Mouse (Mus musculus) embryonic facial prominence, embryonic 10.5 days (tissue): Measurements from ENCODE around the gene Cpd. TPM values are rescaled to one million over a fixed set of nuclear protein-coding genes. Genes with fewer than 3 reads are reported as not detected.

Experiments
- DNase-seq: peaks from one replicate; pipeline ENCODE4 v3.0.0-alpha.2; 2017; ENCODE audit warnings: low spot score
- H3K27ac ChIP-seq: fragments of 300-500 bp; sonication (generic); replicated peaks from 2 replicates; pipeline ENCODE4 v1.5.1; 2016; ENCODE audit warnings: mild to moderate bottlenecking
- H3K27me3 ChIP-seq: fragments of 300-500 bp; sonication (generic); replicated peaks from 2 replicates; pipeline ENCODE4 v1.6.1; 2016; ENCODE audit warnings: low read depth, mild to moderate bottlenecking; ENCODE audit not compliant: poor library complexity, severe bottlenecking
- H3K36me3 ChIP-seq: fragments of 300-500 bp; sonication (generic); replicated peaks from 2 replicates; pipeline ENCODE4 v1.6.1; 2016; ENCODE audit warnings: mild to moderate bottlenecking, moderate library complexity
- H3K4me1 ChIP-seq: fragments of 300-500 bp; sonication (generic); 2 replicates; pipeline ENCODE4 v1.6.1; 2016
- H3K4me3 ChIP-seq: fragments of 300-500 bp; sonication (generic); 2 replicates; pipeline ENCODE4 v1.5.1; 2016; ENCODE audit warnings: mild to moderate bottlenecking, moderate library complexity
- H3K9me3 ChIP-seq: fragments of 300-500 bp; sonication (generic); 2 replicates; pipeline ENCODE4 v1.6.1; 2016; ENCODE audit warnings: mild to moderate bottlenecking
- WGBS: fragments of 180-500 bp; shearing (Covaris S2); methylation state at CpG from one replicate; pipeline ENCODE4 v1.1.7; 2016; 5-methylcytosine and 5-hydroxymethylcytosine counted together
- polyA plus RNA-seq: library from polyadenylated mRNA; unstranded; fragments of >200 nt; fragmentation: Nextera tagmentation; extraction: Ambion mirVana; gene quantifications from 2 replicates; pipeline ENCODE4 v1.2.1, GENCODE M21; 2016

Gene Cpd
- polyA plus RNA-seq, 1 experiment from 2014 or later: 8.5 TPM

DNA sequence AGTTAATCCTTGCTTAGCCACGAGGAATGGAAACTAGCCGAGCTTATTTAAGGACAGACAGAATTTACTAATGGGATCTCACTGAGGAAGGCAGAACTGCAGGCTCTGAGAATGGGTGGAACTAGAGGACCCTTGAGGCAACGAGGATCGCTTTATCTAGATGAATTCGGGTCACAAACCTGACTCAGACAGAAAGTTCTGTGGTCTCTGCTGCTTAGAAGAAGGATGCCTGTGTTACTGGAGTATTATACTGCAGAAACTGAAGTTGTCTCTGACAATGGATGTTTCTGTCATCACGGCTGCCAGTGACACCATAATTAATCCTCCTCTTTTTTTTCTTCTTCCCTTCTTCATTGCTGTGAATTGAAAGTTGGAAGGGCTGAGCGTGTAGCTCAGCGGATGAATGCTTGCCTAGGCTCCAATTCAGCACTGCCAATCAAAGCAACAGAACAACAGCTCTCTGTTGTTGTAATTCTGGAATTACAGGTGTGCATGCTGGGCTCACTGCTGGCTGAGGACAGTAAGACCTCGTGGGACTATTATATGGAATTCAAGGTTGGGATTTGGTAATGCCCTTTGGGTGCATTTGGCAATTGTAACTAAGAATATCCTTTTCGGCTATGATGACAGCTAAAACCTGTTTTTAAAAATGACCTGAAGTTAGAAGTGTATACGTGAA, 25.9 kb upstream of the Cpd start:
- no peak for DNase-seq
- peaks cover 4% of the 10 kb centered on the region; the same call in 1 of the 2 replicates for H3K4me1 ChIP-seq
- H3K9me3 ChIP-seq: no peaks in the 10 kb centered on the region
- H3K4me3 ChIP-seq: no peak overlapping the region
- 67% methylated on average over 11 of the region's 11 CpGs for whole genome bisulfite sequencing
- H3K27me3 ChIP-seq: no peaks in the 10 kb centered on the region
- no peaks in the 10 kb centered on the region for H3K36me3 ChIP-seq
- no peak overlapping the region for H3K27ac ChIP-seq

DNA sequence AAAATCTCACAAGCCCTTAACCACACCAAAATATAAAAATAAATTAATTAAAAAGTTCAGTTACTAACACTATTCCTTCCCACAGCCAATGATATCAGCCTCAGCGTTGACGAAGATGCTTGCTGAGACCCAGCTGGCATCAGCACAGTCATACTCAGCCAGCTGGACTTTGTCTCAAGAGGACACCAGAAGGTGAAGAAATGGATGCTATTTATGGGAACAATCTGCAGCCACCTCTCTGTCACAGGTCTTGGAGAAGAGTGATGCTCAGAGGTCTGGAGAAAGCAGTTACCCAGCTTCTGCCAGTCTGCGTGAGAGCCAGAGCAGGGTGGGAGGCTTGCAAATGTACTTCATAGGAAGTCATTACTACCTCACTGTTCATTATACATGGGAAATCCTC, 14.4 kb upstream of the Cpd start:
- no peak overlapping the region for H3K27ac ChIP-seq
- no peaks in the 10 kb centered on the region for H3K4me1 ChIP-seq
- no peaks in the 10 kb centered on the region for H3K36me3 ChIP-seq
- no peaks in the 10 kb centered on the region for H3K27me3 ChIP-seq
- no peak overlapping the region for H3K4me3 ChIP-seq
- H3K9me3 ChIP-seq: no peaks in the 10 kb centered on the region
- no peak for DNase-seq
- whole genome bisulfite sequencing: 95% methylated on average over 3 of the region's 3 CpGs

- H3K4me1 ChIP-seq: peaks cover 9% of the 10 kb centered on the region; the same call in 1 of the 2 replicates
- no peaks in the 10 kb centered on the region for H3K9me3 ChIP-seq
- H3K27me3 ChIP-seq: no peaks in the 10 kb centered on the region
- DNase-seq: no peak
- WGBS: 66% methylated on average over 5 of the region's 5 CpGs
- H3K36me3 ChIP-seq: no peaks in the 10 kb centered on the region
- no peak overlapping the region for H3K27ac ChIP-seq
- no peak overlapping the region for H3K4me3 ChIP-seq
Observed at GRCm38 (mm10) chr11:76859261-76859660, 12.4 kb upstream of the Cpd start.

DNA sequence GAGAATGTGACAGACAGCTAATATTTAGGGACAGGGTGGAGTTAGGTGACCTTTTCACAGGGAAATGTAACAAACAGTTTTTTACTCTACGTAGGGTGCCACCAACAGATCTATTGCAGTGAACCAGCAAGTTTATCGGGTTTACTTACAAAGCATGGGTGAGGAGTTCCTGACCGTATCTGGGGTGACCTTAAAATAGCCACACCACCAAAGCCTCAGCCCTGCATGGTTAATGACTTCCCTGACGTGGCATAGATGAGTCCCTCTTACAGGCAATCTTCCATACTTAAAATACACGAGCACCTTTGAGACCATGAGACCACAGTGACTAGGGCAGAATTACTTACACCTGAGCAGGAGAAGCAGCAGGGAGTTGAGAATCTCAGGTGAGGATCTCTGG, 12.0 kb upstream of the Cpd start:
- Histone ChIP-seq H3K9me3 (no peaks in the 10 kb centered on the region), H3K27ac (no peak overlapping the region), H3K4me1 (peaks cover 9% of the 10 kb centered on the region; the same call in 1 of the 2 replicates), H3K36me3 (no peaks in the 10 kb centered on the region), H3K4me3 (no peak overlapping the region), H3K27me3 (no peaks in the 10 kb centered on the region)
- DNase-seq: no peak
- WGBS: 76% methylated on average over 5 of the region's 5 CpGs

DNA sequence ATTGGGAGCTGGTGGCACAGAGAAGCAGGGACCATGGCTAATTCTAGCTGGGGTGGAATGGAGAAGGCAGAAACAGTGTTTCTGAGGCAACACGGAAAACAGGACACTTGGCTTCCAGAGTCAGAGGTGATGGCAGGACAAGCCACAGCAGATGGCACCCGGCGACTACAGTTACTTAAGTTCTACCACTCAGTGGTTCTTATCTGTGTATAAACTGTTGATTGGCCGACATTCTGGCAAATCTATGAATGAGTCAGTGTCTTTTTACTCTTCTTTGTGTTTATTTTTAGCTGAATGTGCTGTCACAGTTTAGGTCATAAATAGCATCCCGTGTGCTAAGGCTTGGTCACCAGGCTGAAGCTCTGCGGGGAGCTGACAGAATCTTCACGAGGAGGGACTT, 10.3 kb upstream of the Cpd start:
- H3K27me3 ChIP-seq: no peaks in the 10 kb centered on the region
- H3K9me3 ChIP-seq: no peaks in the 10 kb centered on the region
- peaks cover 9% of the 10 kb centered on the region; the same call in 1 of the 2 replicates for H3K4me1 ChIP-seq
- DNase-seq: no peak
- no peak overlapping the region for H3K4me3 ChIP-seq
- WGBS: 91% methylated on average over 7 of the region's 7 CpGs
- H3K36me3 ChIP-seq: no peaks in the 10 kb centered on the region
- H3K27ac ChIP-seq: no peak overlapping the region

- 86% methylated on average over 2 of the region's 2 CpGs for WGBS
- H3K4me1 ChIP-seq: peaks cover 9% of the 10 kb centered on the region; the same call in 1 of the 2 replicates
- H3K4me3 ChIP-seq: no peak overlapping the region
- no peaks in the 10 kb centered on the region for H3K9me3 ChIP-seq
- no peaks in the 10 kb centered on the region for H3K27me3 ChIP-seq
- H3K36me3 ChIP-seq: no peaks in the 10 kb centered on the region
- no peak for DNase-seq
- H3K27ac ChIP-seq: no peak overlapping the region
Observed at GRCm38 (mm10) chr11:76856601-76857000, 9.8 kb upstream of the Cpd start.

DNA sequence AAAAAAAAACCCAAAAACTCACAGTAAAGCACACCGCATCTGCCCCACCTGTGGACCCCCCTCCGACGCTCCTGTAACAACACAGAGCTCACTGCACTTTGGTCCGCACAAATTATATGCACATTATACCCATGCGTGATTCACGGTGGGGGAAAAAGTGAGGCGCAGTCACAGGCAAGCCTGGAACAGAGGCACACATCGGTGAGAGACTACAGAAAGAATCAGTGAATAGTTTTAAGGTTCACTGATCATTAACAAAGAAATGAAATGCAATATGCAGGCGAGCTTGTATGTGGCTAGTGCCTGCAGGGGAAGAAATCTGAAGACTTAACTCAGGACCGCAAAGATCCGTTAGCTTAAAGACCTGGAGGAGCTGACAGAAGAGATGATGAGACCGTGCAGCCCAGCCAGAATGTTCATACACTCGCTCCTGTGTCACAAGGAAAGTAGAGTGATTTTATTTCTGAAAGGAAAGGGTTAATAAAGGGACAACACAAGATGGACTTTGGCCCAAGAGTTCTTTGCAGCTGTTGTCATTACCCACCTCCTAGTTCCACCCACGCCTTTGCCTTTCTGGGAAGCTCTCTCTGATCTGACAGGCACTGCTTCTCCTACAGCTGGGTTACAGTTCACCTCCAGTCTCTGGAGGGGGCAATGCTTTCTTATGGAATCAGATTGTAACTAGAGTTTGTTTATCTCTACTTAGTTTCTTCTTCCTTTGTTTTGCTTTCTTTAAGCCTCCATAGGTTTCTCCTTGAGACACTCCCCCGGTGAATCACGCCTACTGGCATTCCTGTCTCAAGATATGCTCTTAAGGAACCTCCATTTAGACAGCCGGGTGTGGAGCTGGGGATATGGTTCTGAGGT, 7.9 kb upstream of the Cpd start:
- H3K4me3 ChIP-seq: no peak overlapping the region
- H3K27ac ChIP-seq: no peak overlapping the region
- no peaks in the 10 kb centered on the region for H3K27me3 ChIP-seq
- H3K9me3 ChIP-seq: no peaks in the 10 kb centered on the region
- H3K4me1 ChIP-seq: peaks cover 11% of the 10 kb centered on the region; the same call in 1 of the 2 replicates
- 66% methylated on average over 17 of the region's 17 CpGs for WGBS
- H3K36me3 ChIP-seq: no peaks in the 10 kb centered on the region
- no peak for DNase-seq

GRCm38 (mm10) chr11:76851512-76851911, 4.7 kb upstream of the Cpd start:
- 79% methylated on average over 3 of the region's 3 CpGs for WGBS
- peaks cover 10% of the 10 kb centered on the region; the same call in 1 of the 2 replicates for H3K27me3 ChIP-seq
- H3K9me3 ChIP-seq: no peaks in the 10 kb centered on the region
- H3K36me3 ChIP-seq: no peaks in the 10 kb centered on the region
- peaks cover 20% of the 10 kb centered on the region for H3K4me1 ChIP-seq
- no peak overlapping the region for H3K4me3 ChIP-seq
- no peak for DNase-seq
- H3K27ac ChIP-seq: no peak overlapping the region

GRCm38 (mm10) chr11:76849596-76849995, 2.8 kb upstream of the Cpd start:
- no peak overlapping the region for H3K4me3 ChIP-seq
- H3K36me3 ChIP-seq: no peaks in the 10 kb centered on the region
- H3K4me1 ChIP-seq: peaks cover 33% of the 10 kb centered on the region
- H3K27me3 ChIP-seq: peaks cover 15% of the 10 kb centered on the region; the same call in 1 of the 2 replicates
- no peak for DNase-seq
- H3K9me3 ChIP-seq: no peaks in the 10 kb centered on the region
- no peak overlapping the region for H3K27ac ChIP-seq
- 27% methylated on average over 2 of the region's 2 CpGs for WGBS

GRCm38 (mm10) chr11:76848081-76848480, 1.3 kb upstream of the Cpd start:
- no peaks in the 10 kb centered on the region for H3K36me3 ChIP-seq
- H3K27me3 ChIP-seq: peaks cover 15% of the 10 kb centered on the region; the same call in 1 of the 2 replicates
- H3K4me3 ChIP-seq: no peak overlapping the region
- no peak for DNase-seq
- no peak overlapping the region for H3K27ac ChIP-seq
- H3K4me1 ChIP-seq: peaks cover 39% of the 10 kb centered on the region
- H3K9me3 ChIP-seq: no peaks in the 10 kb centered on the region
- 75% methylated on average over 5 of the region's 5 CpGs for whole genome bisulfite sequencing

GRCm38 (mm10) chr11:76847354-76847753, 536 bp upstream of the Cpd start:
- peaks cover 15% of the 10 kb centered on the region; the same call in 1 of the 2 replicates for H3K27me3 ChIP-seq
- no peak for DNase-seq
- WGBS: 27% methylated on average over 8 of the region's 8 CpGs
- peak overlapping the region; percentile 91 for H3K27ac ChIP-seq
- H3K4me3 ChIP-seq: peak overlapping the region; percentile 92
- no peaks in the 10 kb centered on the region for H3K9me3 ChIP-seq
- peaks cover 42% of the 10 kb centered on the region for H3K4me1 ChIP-seq
- no peaks in the 10 kb centered on the region for H3K36me3 ChIP-seq

GRCm38 (mm10) chr11:76846011-76846877, 574 bp downstream of the Cpd start:
- H3K27me3 ChIP-seq: peaks cover 15% of the 10 kb centered on the region; the same call in 1 of the 2 replicates
- peak overlapping the region; percentile 92 for H3K4me3 ChIP-seq
- no peaks in the 10 kb centered on the region for H3K36me3 ChIP-seq
- peak; percentile 55 for DNase-seq
- H3K9me3 ChIP-seq: no peaks in the 10 kb centered on the region
- peaks cover 49% of the 10 kb centered on the region for H3K4me1 ChIP-seq
- peak overlapping the region; percentile 91 for H3K27ac ChIP-seq
- under 1% methylated on average over 90 of the region's 90 CpGs for WGBS
